Mouse (Mus musculus) C2C12 (cell line): ENCODE data around the gene Gm45234.

Source experiments
- CTCF ChIP-seq: IDR thresholded peaks from one replicate; pipeline ENCODE4 v1.5.1; 2011; ENCODE audit not compliant: control insufficient read depth, insufficient read depth, insufficient read length
- FOSL1 ChIP-seq: IDR thresholded peaks from one replicate; pipeline ENCODE4 v1.8.0; 2011; ENCODE audit warnings: mild to moderate bottlenecking, low read length; ENCODE audit not compliant: poor library complexity, insufficient read depth, severe bottlenecking
- MAX ChIP-seq: IDR thresholded peaks from one replicate; pipeline ENCODE4 v1.6.1; 2011; ENCODE audit warnings: mild to moderate bottlenecking, control low read depth

GRCm38 (mm10) chr6:124740211-124740887 is 15.5 kb downstream of the Gm45234 start:
- TF ChIP-seq CTCF (peak; percentile 45), MAX (peak; percentile 47), FOSL1 (no peak)
